Mouse (Mus musculus): ENCODE measurements around the gene 2310039H08Rik. TPM values are rescaled to one million over a fixed set of nuclear protein-coding genes. Genes with fewer than 3 reads are reported as not detected.
"Not testable (repeated sequence)": the region's sequence is repeated elsewhere in the genome, so short reads cannot be mapped to it uniquely, and the experiment has no call there.

2310039H08Rik gene
- polyA plus RNA-seq, 1 experiment from 2014 or later: 48.5 TPM

GRCm38 (mm10) chr17:46786952-46787351 is 14.5 kb downstream of the 2310039H08Rik start:
- Histone ChIP-seq H3K27ac (replicated peaks) (no peak overlapping the region), H3K9me3 (no peaks in the 10 kb centered on the region), H3K4me3 (no peak overlapping the region), H3K4me1 (no peaks in the 10 kb centered on the region), H3K9ac (replicated peaks) (no peak overlapping the region), H3K4me2 (replicated peaks) (no peak overlapping the region), H3K27me3 (no peaks in the 10 kb centered on the region), H3K36me3 (no peaks in the 10 kb centered on the region)
- WGBS: 89% methylated on average over 5 of the region's 5 CpGs
- no peak for ATAC-seq (ENCODE audit: low FRiP score, low read depth)

- H3K4me3 ChIP-seq; H3K27me3 ChIP-seq; ATAC-seq (ENCODE audit: low FRiP score, low read depth); H3K36me3 ChIP-seq; H3K27ac ChIP-seq (replicated peaks); H3K4me1 ChIP-seq; H3K9me3 ChIP-seq; H3K9ac ChIP-seq (replicated peaks); H3K4me2 ChIP-seq (replicated peaks): not testable (repeated sequence)
- WGBS: 59% methylated on average over 2 of the region's 2 CpGs
Observed at GRCm38 (mm10) chr17:46787974-46788373, 15.5 kb downstream of the 2310039H08Rik start.

- Histone ChIP-seq H3K9ac (replicated peaks) (no peak overlapping the region), H3K4me1 (no peaks in the 10 kb centered on the region), H3K4me2 (replicated peaks) (no peak overlapping the region), H3K27me3 (no peaks in the 10 kb centered on the region), H3K9me3 (no peaks in the 10 kb centered on the region), H3K4me3 (no peak overlapping the region), H3K27ac (replicated peaks) (no peak overlapping the region), H3K36me3 (no peaks in the 10 kb centered on the region)
- WGBS: 81% methylated on average over 2 of the region's 2 CpGs
- ATAC-seq (ENCODE audit: low FRiP score, low read depth): no peak
Observed at GRCm38 (mm10) chr17:46792963-46793362, 20.5 kb downstream of the 2310039H08Rik start.

- Histone ChIP-seq H3K4me1 (no peaks in the 10 kb centered on the region), H3K27me3 (no peaks in the 10 kb centered on the region), H3K9me3 (no peaks in the 10 kb centered on the region), H3K4me2 (replicated peaks) (no peak overlapping the region), H3K36me3 (peaks cover 31% of the 10 kb centered on the region), H3K9ac (replicated peaks) (no peak overlapping the region), H3K27ac (replicated peaks) (no peak overlapping the region), H3K4me3 (no peak overlapping the region)
- 92% methylated on average over 4 of the region's 4 CpGs for WGBS
- no peak for ATAC-seq (ENCODE audit: low FRiP score, low read depth)
Observed at GRCm38 (mm10) chr17:46796743-46797142, 24.3 kb downstream of the 2310039H08Rik start.

GRCm38 (mm10) chr17:46797386-46797785 is 25.0 kb downstream of the 2310039H08Rik start:
- Histone ChIP-seq H3K36me3 (peaks cover 38% of the 10 kb centered on the region), H3K4me1 (no peaks in the 10 kb centered on the region), H3K4me3 (no peak overlapping the region), H3K27ac (replicated peaks) (no peak overlapping the region), H3K4me2 (replicated peaks) (no peak overlapping the region), H3K27me3 (no peaks in the 10 kb centered on the region), H3K9me3 (no peaks in the 10 kb centered on the region), H3K9ac (replicated peaks) (no peak overlapping the region)
- WGBS: 20% methylated on average over 4 of the region's 8 CpGs
- ATAC-seq (ENCODE audit: low FRiP score, low read depth): no peak

GRCm38 (mm10) chr17:46799680-46800079 is 27.2 kb downstream of the 2310039H08Rik start:
- H3K9ac ChIP-seq (replicated peaks): no peak overlapping the region
- H3K4me3 ChIP-seq: no peak overlapping the region
- no peak overlapping the region for H3K4me2 ChIP-seq (replicated peaks)
- H3K4me1 ChIP-seq: no peaks in the 10 kb centered on the region
- no peak overlapping the region for H3K27ac ChIP-seq (replicated peaks)
- WGBS: 86% methylated on average over 10 of the region's 10 CpGs
- no peaks in the 10 kb centered on the region for H3K27me3 ChIP-seq
- ATAC-seq (ENCODE audit: low FRiP score, low read depth): no peak
- H3K9me3 ChIP-seq: no peaks in the 10 kb centered on the region
- H3K36me3 ChIP-seq: peaks cover 41% of the 10 kb centered on the region

- 91% methylated on average over 6 of the region's 6 CpGs for WGBS
- no peak overlapping the region for H3K4me2 ChIP-seq (replicated peaks)
- no peak overlapping the region for H3K4me3 ChIP-seq
- no peaks in the 10 kb centered on the region for H3K27me3 ChIP-seq
- H3K4me1 ChIP-seq: no peaks in the 10 kb centered on the region
- no peaks in the 10 kb centered on the region for H3K9me3 ChIP-seq
- H3K9ac ChIP-seq (replicated peaks): no peak overlapping the region
- peaks cover 55% of the 10 kb centered on the region for H3K36me3 ChIP-seq
- ATAC-seq (ENCODE audit: low FRiP score, low read depth): no peak
- no peak overlapping the region for H3K27ac ChIP-seq (replicated peaks)
Observed at GRCm38 (mm10) chr17:46801761-46802160, 29.3 kb downstream of the 2310039H08Rik start.

- H3K4me2 ChIP-seq (replicated peaks): no peak overlapping the region
- H3K4me3 ChIP-seq: no peak overlapping the region
- no peak overlapping the region for H3K27ac ChIP-seq (replicated peaks)
- H3K9me3 ChIP-seq: no peaks in the 10 kb centered on the region
- no peak for ATAC-seq (ENCODE audit: low FRiP score, low read depth)
- 92% methylated on average over 10 of the region's 10 CpGs for WGBS
- no peak overlapping the region for H3K9ac ChIP-seq (replicated peaks)
- no peaks in the 10 kb centered on the region for H3K4me1 ChIP-seq
- H3K27me3 ChIP-seq: no peaks in the 10 kb centered on the region
- H3K36me3 ChIP-seq: peaks cover 51% of the 10 kb centered on the region
Observed at GRCm38 (mm10) chr17:46808376-46808775, 35.9 kb downstream of the 2310039H08Rik start.

GRCm38 (mm10) chr17:46809131-46809830 is 36.8 kb downstream of the 2310039H08Rik start:
- 86% methylated on average over 6 of the region's 6 CpGs for WGBS
- Histone ChIP-seq H3K9me3 (no peaks in the 10 kb centered on the region), H3K27me3 (no peaks in the 10 kb centered on the region), H3K9ac (replicated peaks) (no peak overlapping the region), H3K4me2 (replicated peaks) (no peak overlapping the region), H3K4me1 (no peaks in the 10 kb centered on the region), H3K27ac (replicated peaks) (no peak overlapping the region), H3K4me3 (no peak overlapping the region), H3K36me3 (peaks cover 56% of the 10 kb centered on the region)
- ATAC-seq (ENCODE audit: low FRiP score, low read depth): no peak

GRCm38 (mm10) chr17:46810672-46811071 is 38.2 kb downstream of the 2310039H08Rik start:
- H3K36me3 ChIP-seq: peaks cover 60% of the 10 kb centered on the region
- no peaks in the 10 kb centered on the region for H3K9me3 ChIP-seq
- H3K4me1 ChIP-seq: no peaks in the 10 kb centered on the region
- H3K9ac ChIP-seq (replicated peaks): no peak overlapping the region
- no peak overlapping the region for H3K4me2 ChIP-seq (replicated peaks)
- WGBS: 90% methylated on average over 3 of the region's 3 CpGs
- ATAC-seq (ENCODE audit: low FRiP score, low read depth): no peak
- no peak overlapping the region for H3K4me3 ChIP-seq
- no peak overlapping the region for H3K27ac ChIP-seq (replicated peaks)
- H3K27me3 ChIP-seq: no peaks in the 10 kb centered on the region

GRCm38 (mm10) chr17:46812442-46812841 is 40.0 kb downstream of the 2310039H08Rik start:
- Histone ChIP-seq H3K36me3 (peaks cover 44% of the 10 kb centered on the region), H3K9me3 (no peaks in the 10 kb centered on the region), H3K4me3 (no peak overlapping the region), H3K27me3 (no peaks in the 10 kb centered on the region), H3K4me2 (replicated peaks) (no peak overlapping the region), H3K27ac (replicated peaks) (no peak overlapping the region), H3K9ac (replicated peaks) (no peak overlapping the region), H3K4me1 (no peaks in the 10 kb centered on the region)
- WGBS: 86% methylated on average over 1 of the region's 1 CpGs
- no peak for ATAC-seq (ENCODE audit: low FRiP score, low read depth)

- no peak for ATAC-seq (ENCODE audit: low FRiP score, low read depth)
- 86% methylated on average over 8 of the region's 8 CpGs for WGBS
- no peaks in the 10 kb centered on the region for H3K27me3 ChIP-seq
Observed at GRCm38 (mm10) chr17:46813637-46814036, 41.2 kb downstream of the 2310039H08Rik start.

GRCm38 (mm10) chr17:46814497-46814896 is 42.1 kb downstream of the 2310039H08Rik start:
- WGBS: 94% methylated on average over 6 of the region's 6 CpGs

More at GRCm38 (mm10) chr17:46813637-46814036, 41.2 kb downstream of the 2310039H08Rik start:
- H3K9me3 ChIP-seq: no peaks in the 10 kb centered on the region
- no peak overlapping the region for H3K4me2 ChIP-seq (replicated peaks)
- H3K36me3 ChIP-seq: peaks cover 37% of the 10 kb centered on the region
- H3K9ac ChIP-seq (replicated peaks): no peak overlapping the region
- no peaks in the 10 kb centered on the region for H3K4me1 ChIP-seq
- no peak overlapping the region for H3K4me3 ChIP-seq
- no peak overlapping the region for H3K27ac ChIP-seq (replicated peaks)

More at GRCm38 (mm10) chr17:46814497-46814896, 42.1 kb downstream of the 2310039H08Rik start:
- no peak overlapping the region for H3K27ac ChIP-seq (replicated peaks)
- H3K4me3 ChIP-seq: no peak overlapping the region
- no peaks in the 10 kb centered on the region for H3K27me3 ChIP-seq
- no peak overlapping the region for H3K4me2 ChIP-seq (replicated peaks)
- H3K9ac ChIP-seq (replicated peaks): no peak overlapping the region
- ATAC-seq (ENCODE audit: low FRiP score, low read depth): no peak
- H3K36me3 ChIP-seq: peaks cover 37% of the 10 kb centered on the region
- H3K9me3 ChIP-seq: no peaks in the 10 kb centered on the region
- no peaks in the 10 kb centered on the region for H3K4me1 ChIP-seq

All from midbrain, embryonic 12.5 days (tissue).